Mouse (Mus musculus): ENCODE results near the gene Pole2. TPM values are rescaled to one million over a fixed set of nuclear protein-coding genes. Genes with fewer than 3 reads are reported as not detected.

Gene Pole2
- polyA plus RNA-seq, 1 experiment: 1.9 TPM

GRCm38 (mm10) chr12:69190074-69190473, 37.9 kb downstream of the Pole2 start:
- no peak overlapping the region for H3K27ac ChIP-seq (ENCODE audit: insufficient read depth, low read depth, low read length)
- H3K4me3 ChIP-seq (ENCODE audit: insufficient read depth, low read depth, low read length): no peak overlapping the region
- WGBS: 89% methylated on average over 9 of the region's 9 CpGs
- no peak for DNase-seq
- no peak for TF ChIP-seq POLR2A (IDR thresholded peaks at IDR 0.05; ENCODE audit: low read depth, low read length)
- TF ChIP-seq CTCF (conservative IDR thresholded peaks at IDR 0.05; ENCODE audit: insufficient read depth, insufficient read length, low read depth, low read length): no peak
- no peaks in the 10 kb centered on the region for H3K36me3 ChIP-seq (ENCODE audit: control insufficient read depth, insufficient read depth, low read length)
- H3K27me3 ChIP-seq (replicated peaks; ENCODE audit: control insufficient read depth, insufficient read depth, low read length): no peaks in the 10 kb centered on the region
- peaks cover 9% of the 10 kb centered on the region; the same call in 1 of the 2 replicates for H3K4me1 ChIP-seq (ENCODE audit: control insufficient read depth, insufficient read depth, low read length)

GRCm38 (mm10) chr12:69186811-69187471, 41.1 kb downstream of the Pole2 start:
- WGBS: 31% methylated on average over 5 of the region's 5 CpGs
- Histone ChIP-seq H3K4me3 (ENCODE audit: insufficient read depth, low read depth, low read length) (peak overlapping the region; percentile 20; the same call in 1 of the 2 replicates), H3K27me3 (replicated peaks; ENCODE audit: control insufficient read depth, insufficient read depth, low read length) (no peaks in the 10 kb centered on the region), H3K36me3 (ENCODE audit: control insufficient read depth, insufficient read depth, low read length) (peaks cover 2% of the 10 kb centered on the region; the same call in 1 of the 2 replicates), H3K4me1 (ENCODE audit: control insufficient read depth, insufficient read depth, low read length) (peaks cover 9% of the 10 kb centered on the region; the same call in 1 of the 2 replicates), H3K27ac (ENCODE audit: insufficient read depth, low read depth, low read length) (peak overlapping the region; percentile 70)
- no peak for TF ChIP-seq CTCF (conservative IDR thresholded peaks at IDR 0.05; ENCODE audit: insufficient read depth, insufficient read length, low read depth, low read length)
- TF ChIP-seq POLR2A (IDR thresholded peaks at IDR 0.05; ENCODE audit: low read depth, low read length): no peak
- peak; percentile 85 for DNase-seq

GRCm38 (mm10) chr12:69185371-69185770, 42.6 kb downstream of the Pole2 start:
- H3K4me1 ChIP-seq (ENCODE audit: control insufficient read depth, insufficient read depth, low read length): peaks cover 9% of the 10 kb centered on the region; the same call in 1 of the 2 replicates
- TF ChIP-seq CTCF (conservative IDR thresholded peaks at IDR 0.05; ENCODE audit: insufficient read depth, insufficient read length, low read depth, low read length) (no peak), POLR2A (IDR thresholded peaks at IDR 0.05; ENCODE audit: low read depth, low read length) (no peak)
- no peaks in the 10 kb centered on the region for H3K27me3 ChIP-seq (replicated peaks; ENCODE audit: control insufficient read depth, insufficient read depth, low read length)
- 47% methylated on average over 7 of the region's 7 CpGs for WGBS
- H3K4me3 ChIP-seq (ENCODE audit: insufficient read depth, low read depth, low read length): peak overlapping the region; percentile 99
- peaks cover 2% of the 10 kb centered on the region; the same call in 1 of the 2 replicates for H3K36me3 ChIP-seq (ENCODE audit: control insufficient read depth, insufficient read depth, low read length)
- H3K27ac ChIP-seq (ENCODE audit: insufficient read depth, low read depth, low read length): 0 out of 2 replicates have a peak overlapping the region, but pooled peaks have one; percentile 91
- DNase-seq: peak; percentile 16

GRCm38 (mm10) chr12:69184342-69185295, 43.4 kb downstream of the Pole2 start:
- H3K36me3 ChIP-seq (ENCODE audit: control insufficient read depth, insufficient read depth, low read length): peaks cover 2% of the 10 kb centered on the region; the same call in 1 of the 2 replicates
- H3K4me1 ChIP-seq (ENCODE audit: control insufficient read depth, insufficient read depth, low read length): peaks cover 9% of the 10 kb centered on the region; the same call in 1 of the 2 replicates
- H3K27ac ChIP-seq (ENCODE audit: insufficient read depth, low read depth, low read length): peak overlapping the region; percentile 91
- WGBS: under 1% methylated on average over 80 of the region's 86 CpGs
- H3K27me3 ChIP-seq (replicated peaks; ENCODE audit: control insufficient read depth, insufficient read depth, low read length): no peaks in the 10 kb centered on the region
- peak; percentile 68 for DNase-seq
- H3K4me3 ChIP-seq (ENCODE audit: insufficient read depth, low read depth, low read length): peak overlapping the region; percentile 99
- TF ChIP-seq POLR2A (IDR thresholded peaks at IDR 0.05; ENCODE audit: low read depth, low read length) (no peak), CTCF (conservative IDR thresholded peaks at IDR 0.05; ENCODE audit: insufficient read depth, insufficient read length, low read depth, low read length) (no peak)

- peaks cover 9% of the 10 kb centered on the region; the same call in 1 of the 2 replicates for H3K4me1 ChIP-seq (ENCODE audit: control insufficient read depth, insufficient read depth, low read length)
- H3K27me3 ChIP-seq (replicated peaks; ENCODE audit: control insufficient read depth, insufficient read depth, low read length): no peaks in the 10 kb centered on the region
- WGBS: under 1% methylated on average over 84 of the region's 84 CpGs
- TF ChIP-seq POLR2A (IDR thresholded peaks at IDR 0.05; ENCODE audit: low read depth, low read length): peak; percentile 84
- no peak for TF ChIP-seq CTCF (conservative IDR thresholded peaks at IDR 0.05; ENCODE audit: insufficient read depth, insufficient read length, low read depth, low read length)
- peaks cover 2% of the 10 kb centered on the region; the same call in 1 of the 2 replicates for H3K36me3 ChIP-seq (ENCODE audit: control insufficient read depth, insufficient read depth, low read length)
- peak within 1 kb of the TSS; percentile 99 for H3K4me3 ChIP-seq (ENCODE audit: insufficient read depth, low read depth, low read length)
- peak within 1 kb of the TSS; percentile 91 for H3K27ac ChIP-seq (ENCODE audit: insufficient read depth, low read depth, low read length)
- peak; percentile 99 for DNase-seq
Observed at GRCm38 (mm10) chr12:69183583-69184308, 44.2 kb downstream of the Pole2 start, which contains the start of the genes Rpl36al and Mgat2. TSS of gene Rpl36al (minus strand) at chr12:69184083. TSS of gene Mgat2 (plus strand) at chr12:69184157.

- H3K4me3 ChIP-seq (ENCODE audit: insufficient read depth, low read depth, low read length): no peak overlapping the region
- H3K4me1 ChIP-seq (ENCODE audit: control insufficient read depth, insufficient read depth, low read length): peaks cover 5% of the 10 kb centered on the region; the same call in 1 of the 2 replicates
- H3K36me3 ChIP-seq (ENCODE audit: control insufficient read depth, insufficient read depth, low read length): peaks cover 2% of the 10 kb centered on the region; the same call in 1 of the 2 replicates
- no peak for TF ChIP-seq POLR2A (IDR thresholded peaks at IDR 0.05; ENCODE audit: low read depth, low read length)
- TF ChIP-seq CTCF (conservative IDR thresholded peaks at IDR 0.05; ENCODE audit: insufficient read depth, insufficient read length, low read depth, low read length): no peak
- no peak overlapping the region for H3K27ac ChIP-seq (ENCODE audit: insufficient read depth, low read depth, low read length)
- DNase-seq: no peak
- no peaks in the 10 kb centered on the region for H3K27me3 ChIP-seq (replicated peaks; ENCODE audit: control insufficient read depth, insufficient read depth, low read length)
- 79% methylated on average over 4 of the region's 4 CpGs for WGBS
Observed at GRCm38 (mm10) chr12:69181800-69182199, 46.2 kb downstream of the Pole2 start.
